Mouse (Mus musculus): ENCODE measurements around the gene Scyl1. TPM values are rescaled to one million over a fixed set of nuclear protein-coding genes. Genes with fewer than 3 reads are reported as not detected.

Scyl1 gene
- polyA plus RNA-seq, 1 experiment from 2014 or later = 48.8 TPM

DNA sequence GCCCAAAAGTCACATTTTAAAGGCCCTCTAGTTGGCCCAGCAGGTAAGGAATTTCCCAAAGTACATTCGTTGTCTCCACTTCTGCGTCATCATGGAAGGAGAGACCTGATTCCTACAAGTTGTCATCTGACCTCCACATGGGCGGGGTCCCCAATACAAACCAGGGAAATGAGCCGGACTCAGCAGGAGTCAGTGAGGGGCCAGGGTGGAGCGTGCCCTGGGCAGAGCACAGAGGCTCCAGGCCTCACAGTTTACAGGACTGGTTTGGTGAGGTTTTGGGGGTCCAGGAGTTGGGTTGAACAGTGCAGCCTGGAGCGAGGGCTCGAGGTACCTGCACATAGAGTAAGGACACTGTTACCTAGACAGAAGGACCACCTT lies 38.5 kb upstream of the Scyl1 start:
- no peaks in the 10 kb centered on the region for H3K36me3 ChIP-seq (ENCODE audit: control insufficient read depth, insufficient read depth)
- peak overlapping the region; percentile 40 for H3K4me2 ChIP-seq (replicated peaks; ENCODE audit: low read depth)
- H3K4me3 ChIP-seq (ENCODE audit: low read depth, low read length) = no peak overlapping the region
- no peaks in the 10 kb centered on the region for H3K27me3 ChIP-seq (replicated peaks; ENCODE audit: control insufficient read depth, insufficient read depth, low read length)
- H3K9me3 ChIP-seq (ENCODE audit: control insufficient read depth) = no peaks in the 10 kb centered on the region
- H3K4me1 ChIP-seq (replicated peaks; ENCODE audit: control insufficient read depth, insufficient read depth, low read length) = peaks cover 32% of the 10 kb centered on the region
- WGBS = 35% methylated on average over 7 of the region's 7 CpGs
- H3K27ac ChIP-seq (ENCODE audit: low read depth, low read length) = peak overlapping the region; percentile 91
- ATAC-seq = peak; percentile 20; the same call in 1 of the 2 replicates
- no peak for TF ChIP-seq CTCF (IDR thresholded peaks at IDR 0.05; ENCODE audit: low read depth)
- peak overlapping the region; percentile 34; the same call in 1 of the 2 replicates for H3K9ac ChIP-seq (ENCODE audit: low read depth, low read length)

DNA sequence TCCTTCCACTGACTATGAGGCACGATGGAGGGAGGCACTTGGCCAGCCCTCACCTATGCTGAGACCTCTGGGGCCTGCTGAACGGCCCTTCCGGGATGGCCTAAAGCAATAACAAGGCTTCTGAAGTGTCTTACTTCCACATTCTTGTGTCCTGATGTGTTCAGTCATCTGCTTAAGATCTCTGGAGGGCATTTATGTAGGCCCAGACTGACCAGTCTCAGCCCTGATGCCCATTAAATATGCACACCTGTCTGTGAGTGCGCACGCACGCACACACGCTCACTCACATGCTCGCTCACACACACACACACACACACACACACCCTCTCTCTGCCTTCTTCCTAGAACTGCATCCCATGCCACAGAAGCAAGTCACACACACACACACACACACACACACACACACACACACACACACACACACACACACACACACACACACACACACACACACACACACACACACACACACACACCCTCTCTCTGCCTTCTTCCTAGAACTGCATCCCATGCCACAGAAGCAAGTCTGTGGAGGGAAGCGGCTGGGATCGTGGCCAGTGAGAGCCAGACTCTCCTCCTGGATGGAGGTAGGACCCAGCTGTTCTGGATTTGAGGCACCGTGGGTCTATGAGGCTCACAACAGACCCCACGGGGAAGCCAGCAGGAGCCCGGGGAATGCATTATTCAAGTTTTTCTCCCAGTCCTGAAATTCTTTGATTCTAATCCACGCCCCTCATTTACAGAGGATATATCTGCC lies 37.9 kb upstream of the Scyl1 start:
- H3K9ac ChIP-seq (ENCODE audit: low read depth, low read length) = no peak overlapping the region

DNA sequence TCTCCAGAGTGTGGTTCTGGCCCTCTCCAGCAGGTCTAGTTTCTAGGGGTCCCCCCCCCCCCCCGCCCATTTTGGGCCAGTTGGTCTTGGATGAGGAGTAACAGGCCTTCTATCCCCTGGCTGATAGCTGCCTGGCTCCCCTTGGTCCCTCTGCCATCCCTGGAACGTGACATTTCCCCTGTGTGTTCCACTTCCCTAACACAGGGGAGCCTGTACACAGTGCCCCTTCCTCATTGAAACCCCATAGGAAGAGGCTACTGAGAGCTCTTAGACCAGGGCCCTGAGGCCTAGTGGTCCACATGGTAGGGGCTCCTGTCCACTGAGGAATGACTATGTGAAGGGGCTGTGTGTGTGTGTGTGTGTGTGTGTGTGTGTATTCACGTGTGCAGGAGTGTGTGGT lies 36.5 kb upstream of the Scyl1 start:
- Histone ChIP-seq H3K4me2 (replicated peaks; ENCODE audit: low read depth) (no peak overlapping the region), H3K36me3 (ENCODE audit: control insufficient read depth, insufficient read depth) (no peaks in the 10 kb centered on the region), H3K27ac (ENCODE audit: low read depth, low read length) (0 out of 2 replicates have a peak overlapping the region, but pooled peaks have one; percentile 28), H3K4me3 (ENCODE audit: low read depth, low read length) (no peak overlapping the region), H3K9me3 (ENCODE audit: control insufficient read depth) (no peaks in the 10 kb centered on the region), H3K27me3 (replicated peaks; ENCODE audit: control insufficient read depth, insufficient read depth, low read length) (no peaks in the 10 kb centered on the region), H3K4me1 (replicated peaks; ENCODE audit: control insufficient read depth, insufficient read depth, low read length) (peaks cover 32% of the 10 kb centered on the region), H3K9ac (ENCODE audit: low read depth, low read length) (no peak overlapping the region)
- no peak for ATAC-seq
- TF ChIP-seq CTCF (IDR thresholded peaks at IDR 0.05; ENCODE audit: low read depth) = no peak
- 65% methylated on average over 3 of the region's 3 CpGs for WGBS

More for the DNA sequence above, 37.9 kb upstream of the Scyl1 start:
- WGBS = 50% methylated on average over 14 of the region's 14 CpGs
- Histone ChIP-seq H3K27ac (ENCODE audit: low read depth, low read length) (peak overlapping the region; percentile 91), H3K4me2 (replicated peaks; ENCODE audit: low read depth) (peak overlapping the region; percentile 40; the same call in 1 of the 2 replicates), H3K27me3 (replicated peaks; ENCODE audit: control insufficient read depth, insufficient read depth, low read length) (no peaks in the 10 kb centered on the region), H3K9me3 (ENCODE audit: control insufficient read depth) (no peaks in the 10 kb centered on the region), H3K4me1 (replicated peaks; ENCODE audit: control insufficient read depth, insufficient read depth, low read length) (peaks cover 32% of the 10 kb centered on the region), H3K36me3 (ENCODE audit: control insufficient read depth, insufficient read depth) (no peaks in the 10 kb centered on the region), H3K4me3 (ENCODE audit: low read depth, low read length) (no peak overlapping the region)
- TF ChIP-seq CTCF (IDR thresholded peaks at IDR 0.05; ENCODE audit: low read depth) = no peak
- no peak for ATAC-seq

DNA sequence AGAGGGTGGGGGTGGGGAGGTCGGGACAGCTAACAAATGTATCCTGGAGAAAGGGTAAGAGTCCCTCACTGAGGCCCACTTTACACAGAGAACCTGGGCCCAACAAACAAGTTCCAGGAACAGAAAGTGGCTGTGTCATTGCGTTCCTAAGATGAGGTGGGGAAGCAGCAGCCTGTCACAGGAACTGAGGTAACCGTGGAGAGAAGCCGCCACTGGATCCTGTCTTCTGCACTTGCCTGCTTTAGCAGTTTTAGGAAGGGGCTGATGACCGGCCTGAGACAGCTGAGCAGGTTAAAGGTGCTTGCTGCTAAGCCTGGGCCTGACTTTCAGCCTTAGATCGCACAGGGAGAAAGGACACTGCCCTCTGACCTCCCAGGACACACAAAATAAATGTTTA lies 35.6 kb upstream of the Scyl1 start:
- Histone ChIP-seq H3K4me3 (ENCODE audit: low read depth, low read length) (no peak overlapping the region), H3K9ac (ENCODE audit: low read depth, low read length) (no peak overlapping the region), H3K27ac (ENCODE audit: low read depth, low read length) (peak overlapping the region; percentile 79), H3K4me2 (replicated peaks; ENCODE audit: low read depth) (no peak overlapping the region), H3K27me3 (replicated peaks; ENCODE audit: control insufficient read depth, insufficient read depth, low read length) (no peaks in the 10 kb centered on the region), H3K4me1 (replicated peaks; ENCODE audit: control insufficient read depth, insufficient read depth, low read length) (peaks cover 32% of the 10 kb centered on the region), H3K36me3 (ENCODE audit: control insufficient read depth, insufficient read depth) (no peaks in the 10 kb centered on the region), H3K9me3 (ENCODE audit: control insufficient read depth) (no peaks in the 10 kb centered on the region)
- TF ChIP-seq CTCF (IDR thresholded peaks at IDR 0.05; ENCODE audit: low read depth) = no peak
- 41% methylated on average over 6 of the region's 6 CpGs for WGBS
- ATAC-seq = no peak

DNA sequence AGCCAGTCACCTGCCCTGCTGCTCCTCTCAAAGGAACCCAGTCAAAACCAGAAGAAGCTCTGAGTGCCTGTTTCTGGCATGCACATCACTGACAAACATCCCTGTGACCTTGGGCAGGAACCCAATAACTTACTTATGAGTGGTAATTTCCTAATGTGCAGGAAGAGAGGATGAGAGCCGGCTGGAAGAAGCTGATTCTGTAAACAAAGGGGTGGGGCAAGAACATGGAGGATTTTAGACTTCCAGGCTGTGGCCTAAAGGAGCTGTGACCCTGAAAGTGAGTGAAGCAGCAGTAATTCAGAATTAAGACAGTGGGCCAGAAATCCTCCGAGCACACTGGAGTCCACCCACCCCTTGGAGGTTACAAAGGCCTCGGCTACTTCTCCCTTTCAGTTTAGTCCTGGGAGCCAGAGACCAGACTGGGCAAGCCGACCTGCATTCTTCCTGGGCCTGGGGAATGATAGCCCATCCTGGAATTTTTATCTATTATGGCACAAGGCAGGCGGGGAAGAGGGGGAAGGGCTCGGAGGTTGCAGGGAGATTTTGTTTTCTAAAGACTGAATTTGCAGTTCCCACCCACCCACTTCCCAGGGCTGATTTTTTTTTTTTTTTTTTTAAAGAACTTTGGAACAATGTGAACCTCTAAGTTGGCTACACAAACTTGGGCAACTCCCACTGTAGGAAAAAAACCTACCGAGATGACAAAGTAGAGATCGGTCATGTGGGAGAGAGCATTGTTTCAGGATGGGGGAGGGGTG lies 35.0 kb upstream of the Scyl1 start:
- WGBS = 12% methylated on average over 8 of the region's 8 CpGs
- H3K4me3 ChIP-seq (ENCODE audit: low read depth, low read length) = no peak overlapping the region
- no peaks in the 10 kb centered on the region for H3K36me3 ChIP-seq (ENCODE audit: control insufficient read depth, insufficient read depth)
- H3K9ac ChIP-seq (ENCODE audit: low read depth, low read length) = no peak overlapping the region
- TF ChIP-seq CTCF (IDR thresholded peaks at IDR 0.05; ENCODE audit: low read depth) = no peak
- peaks cover 32% of the 10 kb centered on the region for H3K4me1 ChIP-seq (replicated peaks; ENCODE audit: control insufficient read depth, insufficient read depth, low read length)
- no peaks in the 10 kb centered on the region for H3K27me3 ChIP-seq (replicated peaks; ENCODE audit: control insufficient read depth, insufficient read depth, low read length)
- no peak for ATAC-seq
- H3K27ac ChIP-seq (ENCODE audit: low read depth, low read length) = peak overlapping the region; percentile 79
- no peaks in the 10 kb centered on the region for H3K9me3 ChIP-seq (ENCODE audit: control insufficient read depth)
- 0 out of 2 replicates have a peak overlapping the region, but pooled peaks have one; percentile 14 for H3K4me2 ChIP-seq (replicated peaks; ENCODE audit: low read depth)

DNA sequence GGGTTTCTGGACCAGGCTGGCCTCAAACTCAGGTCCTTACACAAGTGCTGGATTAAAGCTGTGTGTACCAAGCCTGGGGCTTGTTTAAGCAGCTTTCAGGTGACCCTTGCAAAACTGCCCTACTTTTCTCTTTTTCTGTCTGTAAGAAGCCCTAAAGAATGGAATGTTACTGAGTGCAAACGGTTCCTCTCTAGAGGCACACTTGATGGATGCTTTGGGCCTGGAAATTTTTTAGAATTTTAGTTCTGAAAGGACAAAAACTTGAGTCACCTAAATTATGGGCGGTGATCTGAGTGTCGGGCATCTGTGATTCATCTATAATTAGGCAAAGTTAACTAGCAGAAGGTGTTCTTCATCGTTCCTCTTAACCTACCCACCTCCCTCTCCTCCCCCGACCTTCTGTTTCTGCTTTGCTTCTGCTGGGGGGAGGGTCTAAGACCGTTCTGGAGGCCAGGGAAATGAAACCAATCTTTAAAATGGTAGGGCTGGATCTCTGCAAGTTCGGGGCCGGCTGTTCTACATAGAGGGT lies 33.2 kb upstream of the Scyl1 start:
- ATAC-seq = no peak
- H3K4me3 ChIP-seq (ENCODE audit: low read depth, low read length) = peak overlapping the region; percentile 82; the same call in 1 of the 2 replicates

More for the DNA sequence above, 33.2 kb upstream of the Scyl1 start:
- H3K27ac ChIP-seq (ENCODE audit: low read depth, low read length) = peak overlapping the region; percentile 100
- peak overlapping the region; percentile 86 for H3K4me2 ChIP-seq (replicated peaks; ENCODE audit: low read depth)
- peak overlapping the region; percentile 97 for H3K9ac ChIP-seq (ENCODE audit: low read depth, low read length)
- WGBS = 44% methylated on average over 8 of the region's 8 CpGs
- H3K36me3 ChIP-seq (ENCODE audit: control insufficient read depth, insufficient read depth) = no peaks in the 10 kb centered on the region
- H3K4me1 ChIP-seq (replicated peaks; ENCODE audit: control insufficient read depth, insufficient read depth, low read length) = peaks cover 17% of the 10 kb centered on the region
- no peak for TF ChIP-seq CTCF (IDR thresholded peaks at IDR 0.05; ENCODE audit: low read depth)
- no peaks in the 10 kb centered on the region for H3K9me3 ChIP-seq (ENCODE audit: control insufficient read depth)
- H3K27me3 ChIP-seq (replicated peaks; ENCODE audit: control insufficient read depth, insufficient read depth, low read length) = no peaks in the 10 kb centered on the region
